Mouse (Mus musculus): ENCODE results near the gene Heatr3.
"Not testable (repeated sequence)": the region's sequence is repeated elsewhere in the genome, so short reads cannot be mapped to it uniquely, and the experiment has no call there.

Heatr3 gene

GRCm38 (mm10) chr8:88197328-88197727 lies 59.7 kb downstream of the Heatr3 start:
- DNase-seq (ENCODE audit: low spot score), result no peak

- DNase-seq (ENCODE audit: low spot score), result no peak
These were observed 60.9 kb downstream of the Heatr3 start for GRCm38 (mm10) chr8:88198551-88198944.

- DNase-seq (ENCODE audit: low spot score), result peak; percentile 93
These were observed 61.4 kb downstream of the Heatr3 start, which contains the start of gene Tent4b for GRCm38 (mm10) chr8:88198945-88199571. Tent4b (plus strand) TSS chr8:88199213.

- DNase-seq (ENCODE audit: low spot score), result peak; percentile 39
These were observed 62.3 kb downstream of the Heatr3 start for GRCm38 (mm10) chr8:88199700-88200601.

GRCm38 (mm10) chr8:88200724-88201495 lies 63.3 kb downstream of the Heatr3 start:
- peak; percentile 11 for DNase-seq (ENCODE audit: low spot score)

GRCm38 (mm10) chr8:88201641-88202040 lies 64.0 kb downstream of the Heatr3 start:
- DNase-seq (ENCODE audit: low spot score), result no peak

GRCm38 (mm10) chr8:88206016-88206415 lies 68.4 kb downstream of the Heatr3 start:
- DNase-seq (ENCODE audit: low spot score), result no peak

GRCm38 (mm10) chr8:88207121-88207821 lies 69.6 kb downstream of the Heatr3 start:
- no peak for DNase-seq (ENCODE audit: low spot score)

- not testable (repeated sequence) for DNase-seq (ENCODE audit: low spot score)
These were observed 72.5 kb downstream of the Heatr3 start for GRCm38 (mm10) chr8:88209930-88210827.

- no peak for DNase-seq (ENCODE audit: low spot score)
These were observed 83.7 kb downstream of the Heatr3 start for GRCm38 (mm10) chr8:88221353-88221752.

Measured in T-cell, adult 2 months (primary cell).